Mouse (Mus musculus) spleen, adult 2 months (tissue): ENCODE data around the gene Morn1. TPM values are rescaled to one million over a fixed set of nuclear protein-coding genes. Genes with fewer than 3 reads are reported as not detected.

Experiments
- DNase-seq, 2 experiments: peaks; one replicate each; pipeline versions ENCODE4 v3.0.0 to v3.0.0-alpha.2; 2012 to 2021; ENCODE audit warnings: low spot score in 2 of 2, low read depth in 1 of 2
- H3K27ac ChIP-seq: fragments of 200-500 bp; 2 replicates; pipeline ENCODE4 v1.5.1; 2012; ENCODE audit warnings: low read length, inconsistent platforms; ENCODE audit not compliant: insufficient read depth
- H3K27me3 ChIP-seq: fragments of 200-500 bp; 2 replicates; pipeline ENCODE4 v1.6.1; 2012; ENCODE audit warnings: mild to moderate bottlenecking, moderate library complexity, low read length, inconsistent platforms; ENCODE audit not compliant: control insufficient read depth, insufficient read depth
- H3K36me3 ChIP-seq: fragments of 200-500 bp; 2 replicates; pipeline ENCODE4 v1.6.1; 2012; ENCODE audit warnings: mild to moderate bottlenecking, low read length, inconsistent platforms; ENCODE audit not compliant: control insufficient read depth, insufficient read depth
- H3K4me1 ChIP-seq: fragments of 200-500 bp; 2 replicates; pipeline ENCODE4 v1.6.1; 2011; ENCODE audit warnings: inconsistent platforms; ENCODE audit not compliant: control insufficient read depth, insufficient read depth, insufficient read length
- H3K4me3 ChIP-seq: fragments of 200-500 bp; 2 replicates; pipeline ENCODE4 v1.5.1; 2011; ENCODE audit warnings: mild to moderate bottlenecking, inconsistent platforms; ENCODE audit not compliant: insufficient read depth, insufficient read length; ENCODE audit errors: extremely low read depth
- CTCF ChIP-seq: fragments of 200-500 bp; IDR thresholded peaks from 2 replicates; pipeline ENCODE4 v1.5.1; 2011; ENCODE audit warnings: mild to moderate bottlenecking, inconsistent platforms; ENCODE audit not compliant: insufficient read depth, insufficient read length, insufficient replicate concordance; ENCODE audit errors: extremely low read depth
- POLR2A ChIP-seq: fragments of 200-500 bp; IDR thresholded peaks from 2 replicates; pipeline ENCODE4 v1.6.1; 2011; ENCODE audit warnings: low read depth, low read length, inconsistent platforms
- WGBS: fragments of 180-500 bp; shearing (Covaris S2); methylation state at CpG from one replicate; pipeline ENCODE4 v1.1.7; 2018; 5-methylcytosine and 5-hydroxymethylcytosine counted together
- polyA plus RNA-seq: library from polyadenylated mRNA; depleted of rRNA; stranded (reverse); fragments of >200 nt; gene quantifications from 2 replicates; pipeline ENCODE4 v1.2.3, GENCODE M21; 2012

Gene Morn1
- polyA plus RNA-seq, 1 experiment = 3.7 TPM

DNA sequence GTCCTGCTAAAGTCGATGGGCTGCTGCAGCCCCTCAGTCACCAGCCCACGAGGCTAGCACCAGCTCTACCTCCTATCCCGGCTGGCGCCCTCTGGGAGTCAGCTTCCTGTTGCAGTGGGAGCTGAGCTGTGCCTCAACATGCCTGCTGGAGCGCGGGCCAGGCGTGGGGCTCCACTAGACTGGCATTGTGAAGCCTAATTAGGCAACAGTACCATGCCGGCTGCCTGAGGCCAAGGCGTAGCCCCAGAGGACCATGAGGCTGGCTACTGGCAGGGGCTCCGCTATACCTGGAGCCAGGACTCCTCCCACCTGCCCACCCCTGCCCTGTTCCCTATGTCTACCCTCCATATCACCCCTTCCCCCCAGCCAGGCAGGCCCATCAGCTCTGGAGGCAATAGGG is 29.7 kb upstream of the Morn1 start, which contains the start of gene Plch2:
TSS of gene Plch2 (minus strand) at position 61 of the 400 bp plus-strand sequence.
- Histone ChIP-seq H3K4me1 (no peaks in the 10 kb centered on the region; the same call in 1 of the 2 replicates), H3K27me3 (no peaks in the 10 kb centered on the region), H3K27ac (no peak within 1 kb of the TSS), H3K36me3 (no peaks in the 10 kb centered on the region), H3K4me3 (no peak within 1 kb of the TSS)
- TF ChIP-seq POLR2A (no peak), CTCF (no peak)
- no peak for DNase-seq
- WGBS = 67% methylated on average over 10 of the region's 10 CpGs

DNA sequence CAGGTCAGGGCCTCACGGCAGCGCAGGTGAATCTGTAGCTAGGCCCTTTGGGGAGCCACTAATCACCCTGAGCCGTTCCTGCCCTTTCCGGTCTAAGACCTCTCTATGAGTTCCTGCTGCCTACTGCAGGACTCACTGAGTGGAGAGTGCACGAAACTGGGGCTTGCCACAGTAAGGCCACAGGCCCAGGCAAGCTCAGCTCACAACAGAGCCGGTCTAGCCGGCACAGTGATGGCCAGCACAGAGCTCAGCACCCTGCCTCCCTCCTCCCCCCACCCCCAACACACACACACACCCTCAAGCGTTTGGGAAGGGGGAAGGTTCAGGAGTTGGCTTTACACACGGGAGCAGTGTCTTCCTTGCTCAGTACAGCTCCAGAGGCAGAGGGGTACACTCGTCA is 28.1 kb upstream of the Morn1 start:
- 50% methylated on average over 10 of the region's 10 CpGs for WGBS
- Histone ChIP-seq H3K4me3 (no peak overlapping the region), H3K27me3 (no peaks in the 10 kb centered on the region), H3K27ac (no peak overlapping the region), H3K4me1 (no peaks in the 10 kb centered on the region), H3K36me3 (no peaks in the 10 kb centered on the region)
- TF ChIP-seq POLR2A (no peak), CTCF (no peak)
- no peak for DNase-seq

DNA sequence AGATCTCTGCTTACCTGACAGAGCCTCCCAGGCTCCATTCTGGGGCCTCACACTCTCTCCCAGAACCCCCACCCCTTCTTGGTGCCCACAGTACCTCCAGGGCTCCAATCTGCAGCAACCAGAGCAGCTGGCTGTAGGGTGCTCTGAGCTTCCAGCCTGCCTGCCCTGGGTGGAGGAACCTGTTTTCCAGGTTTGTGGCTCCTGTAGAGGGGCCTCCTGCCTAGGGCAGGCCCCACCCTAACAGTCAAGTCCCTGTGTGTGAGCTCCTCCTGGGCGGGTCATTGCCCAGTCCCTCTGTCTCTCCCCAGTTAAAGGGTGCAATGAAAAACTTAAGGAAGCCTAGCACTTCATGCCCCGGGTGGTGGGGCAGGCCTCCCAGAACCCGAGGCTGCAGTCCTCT is 22.5 kb upstream of the Morn1 start:
- H3K27ac ChIP-seq = no peak overlapping the region
- DNase-seq = no peak
- no peak overlapping the region for H3K4me3 ChIP-seq
- H3K4me1 ChIP-seq = peaks cover 8% of the 10 kb centered on the region; the same call in 1 of the 2 replicates
- no peaks in the 10 kb centered on the region for H3K36me3 ChIP-seq
- TF ChIP-seq CTCF (no peak), POLR2A (no peak)
- H3K27me3 ChIP-seq = no peaks in the 10 kb centered on the region
- WGBS = 69% methylated on average over 3 of the region's 3 CpGs

DNA sequence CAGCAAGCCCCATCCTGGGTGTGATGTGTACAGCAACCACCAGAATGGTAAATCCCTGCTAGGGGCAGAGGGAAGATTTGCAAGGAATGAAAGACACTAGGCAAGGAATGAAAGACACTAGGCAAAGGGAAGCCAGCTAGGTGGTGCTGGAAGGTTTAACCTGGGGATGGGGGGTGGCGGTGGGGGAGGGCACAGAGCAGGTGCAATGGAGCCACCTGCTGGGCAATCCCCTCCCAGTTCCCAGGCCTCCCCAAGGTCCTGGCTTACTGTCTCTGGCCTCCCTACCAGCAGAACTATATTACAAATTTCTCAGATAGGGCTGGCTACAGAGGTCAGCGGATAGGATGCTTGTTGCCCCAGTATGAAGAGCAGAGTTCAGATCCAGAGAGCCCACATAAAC is 21.9 kb upstream of the Morn1 start:
- no peak for TF ChIP-seq CTCF
- TF ChIP-seq POLR2A = no peak
- H3K27ac ChIP-seq = no peak overlapping the region
- no peak for DNase-seq
- H3K4me1 ChIP-seq = peaks cover 8% of the 10 kb centered on the region; the same call in 1 of the 2 replicates
- H3K27me3 ChIP-seq = no peaks in the 10 kb centered on the region
- H3K36me3 ChIP-seq = no peaks in the 10 kb centered on the region
- 94% methylated on average over 2 of the region's 2 CpGs for WGBS
- H3K4me3 ChIP-seq = no peak overlapping the region

DNA sequence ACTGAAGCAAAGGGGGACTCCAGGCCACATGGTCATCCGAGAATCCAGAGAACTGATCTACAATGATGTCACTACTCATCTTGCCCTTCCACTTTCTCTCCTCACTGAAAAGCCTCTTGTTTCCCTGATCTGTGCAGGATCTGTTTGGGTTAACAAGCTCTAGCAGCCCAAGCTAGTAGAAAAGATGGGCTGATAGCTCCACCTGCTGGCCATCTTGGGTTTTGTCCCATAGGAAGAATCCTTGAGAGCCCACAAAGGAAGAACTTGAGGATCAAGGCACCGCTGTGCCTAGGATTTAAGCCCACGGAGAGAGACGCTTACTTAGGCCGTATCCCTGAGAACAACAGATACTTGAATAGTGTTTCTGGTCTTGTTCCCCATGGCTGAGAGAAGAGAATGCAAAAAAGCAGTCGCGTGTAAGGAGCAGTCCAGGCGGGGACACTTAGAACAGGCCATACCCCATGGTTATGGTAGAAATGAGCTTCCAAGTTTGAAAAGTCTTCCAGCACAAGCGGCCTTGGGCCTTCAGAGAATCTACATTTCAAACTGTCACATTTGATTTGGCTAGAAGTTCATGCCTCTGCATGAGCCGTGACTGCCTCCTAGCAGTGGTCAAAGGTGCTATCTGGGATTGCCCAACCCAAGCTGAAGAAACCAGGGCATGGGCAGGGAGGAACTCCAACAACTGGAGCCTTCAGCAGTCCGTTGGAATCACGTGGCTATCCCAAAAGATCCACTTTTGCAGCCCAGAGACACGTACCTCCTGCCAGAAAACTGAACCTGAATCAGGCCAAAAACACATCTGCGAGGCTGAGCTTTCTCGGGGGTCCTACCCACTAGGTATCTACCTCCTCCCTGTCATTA is 20.2 kb upstream of the Morn1 start:
- DNase-seq = peak; percentile 63 to 76
- no peak for TF ChIP-seq POLR2A
- TF ChIP-seq CTCF = peak; percentile 55; the same call in 1 of the 2 replicates
- H3K27ac ChIP-seq = no peak overlapping the region; the same call in 1 of the 2 replicates

DNA sequence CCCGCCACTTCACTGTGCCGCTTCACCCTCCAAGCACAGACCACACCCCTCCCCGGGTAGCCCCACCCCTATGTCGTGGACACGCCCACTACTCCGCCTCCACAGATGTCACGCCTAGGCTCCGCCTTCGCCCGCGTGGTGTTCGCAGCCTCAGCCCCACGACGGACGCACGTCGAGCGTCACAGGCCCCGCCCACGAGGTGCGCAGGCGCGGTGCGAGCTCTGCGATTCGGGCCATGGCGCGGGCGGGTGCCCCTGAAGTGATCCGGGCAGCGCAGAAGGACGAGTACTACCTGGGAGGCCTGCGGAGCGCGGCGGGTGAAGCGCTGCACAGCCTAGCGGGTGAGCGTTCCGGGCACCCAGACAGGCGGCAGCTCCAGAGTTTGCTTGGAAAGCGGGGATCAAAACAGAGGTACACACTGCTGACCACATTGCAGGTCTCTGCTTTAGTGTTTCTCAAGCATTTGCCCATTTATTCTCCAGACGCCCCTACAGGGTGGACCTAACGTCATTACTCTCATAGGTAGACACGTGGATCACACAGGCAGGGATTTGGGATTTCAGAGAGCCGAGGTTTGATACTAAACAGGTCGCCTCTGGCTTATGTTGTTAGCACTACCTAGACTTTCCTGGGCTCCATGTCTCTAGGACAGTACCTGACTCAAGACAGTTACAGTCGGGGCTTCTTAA is 19.4 kb upstream of the Morn1 start, which contains the start of gene Pex10:
TSS of gene Pex10 (plus strand) at position 183 of the 689 bp plus-strand sequence.
- DNase-seq = peak; percentile 92 to 96
- H3K27me3 ChIP-seq = no peaks in the 10 kb centered on the region
- WGBS = under 1% methylated on average over 48 of the region's 48 CpGs
- peak within 1 kb of the TSS; percentile 86 for H3K4me3 ChIP-seq
- peaks cover 20% of the 10 kb centered on the region for H3K36me3 ChIP-seq
- H3K27ac ChIP-seq = peak within 1 kb of the TSS; percentile 72
- TF ChIP-seq POLR2A (peak; percentile 69), CTCF (no peak)
- peaks cover 8% of the 10 kb centered on the region; the same call in 1 of the 2 replicates for H3K4me1 ChIP-seq

More for the DNA sequence above, 20.2 kb upstream of the Morn1 start:
- WGBS = 4% methylated on average over 15 of the region's 15 CpGs
- peaks cover 8% of the 10 kb centered on the region; the same call in 1 of the 2 replicates for H3K4me1 ChIP-seq
- peaks cover 13% of the 10 kb centered on the region for H3K36me3 ChIP-seq
- H3K27me3 ChIP-seq = no peaks in the 10 kb centered on the region
- H3K4me3 ChIP-seq = peak overlapping the region; percentile 48
